Comparison of ENCODE assay signal across 19 mouse cellular contexts in genomic region chr11:11801067-11801466, GRCm38 (mm10). TPM values are rescaled to one million over a fixed set of nuclear protein-coding genes. Genes with fewer than 3 reads are reported as not detected.
DNase-seq lines count a peak whose midpoint lies in the region; ATAC-seq and TF ChIP-seq lines count a peak whose summit lies in the region.
"Had no signal": no experiment of that assay in that cellular context is flagged by ENCODE, and none has a peak within 500 bp of the region (broad histone marks: within the 10 kb centered on the region; RNA-seq: fewer than 3 reads in every experiment).

No protein-coding gene starts in this region.

- H3K4me3 ChIP-seq in liver, embryonic 11.5 days (ENCODE audit: low read depth, low read length): no peak overlapping the region
- H3K4me3 ChIP-seq in liver, embryonic 14.5 days (ENCODE audit: insufficient read depth in 1 of 2, low read depth in 2 of 2, low read length in 2 of 2): peak overlapping the region in 1 of 2 experiments; percentile 23; a peak in 2 of 4 replicates
- H3K4me3 ChIP-seq in kidney, embryonic 14.5 days (ENCODE audit: low read length): no peak overlapping the region
- H3K4me3 ChIP-seq: embryonic facial prominence, embryonic 15.5 days; forebrain, embryonic 12.5 days had no signal

- ATAC-seq in liver, embryonic 11.5 days (replicated peaks; ENCODE audit: low FRiP score): no peak; the same call in 1 of the 2 replicates
- ATAC-seq in liver, embryonic 14.5 days (ENCODE audit: insufficient read depth): no peak
- ATAC-seq in megakaryocyte progenitor cell, adult 5-6 weeks (replicated peaks; ENCODE audit: poor library complexity): peak; percentile 69
- no peak for ATAC-seq in kidney, embryonic 14.5 days (ENCODE audit: low FRiP score, low TSS enrichment)
- ATAC-seq: forebrain, embryonic 16.5 days; hindbrain, embryonic 16.5 days had no signal

- H3K4me1 ChIP-seq in liver, embryonic 11.5 days (replicated peaks; ENCODE audit: control insufficient read depth, insufficient read depth, low read length): peaks cover 14% of the 10 kb centered on the region
- peaks cover 3 to 4% of the 10 kb centered on the region in 2 experiments; a peak in 3 of 4 replicates for H3K4me1 ChIP-seq in liver, embryonic 14.5 days (replicated peaks; ENCODE audit: control insufficient read depth in 2 of 2, insufficient read depth in 2 of 2, low read length in 1 of 2)
- H3K4me1 ChIP-seq in kidney, embryonic 14.5 days (ENCODE audit: control insufficient read depth, insufficient read depth, low read length): no peaks in the 10 kb centered on the region
- H3K4me1 ChIP-seq: embryonic facial prominence, embryonic 15.5 days; forebrain, embryonic 12.5 days had no signal

- TF ChIP-seq EP300 in liver, embryonic 14.5 days (IDR thresholded peaks at IDR 0.05; ENCODE audit: low read depth): peak; percentile 30; the same call in 1 of the 2 replicates

- H3K27me3 ChIP-seq in liver, embryonic 11.5 days (replicated peaks; ENCODE audit: control insufficient read depth, insufficient read depth, low read length): no peaks in the 10 kb centered on the region
- H3K27me3 ChIP-seq in liver, embryonic 14.5 days (ENCODE audit: control insufficient read depth, insufficient read depth, low read length): no peaks in the 10 kb centered on the region
- no peaks in the 10 kb centered on the region for H3K27me3 ChIP-seq in kidney, embryonic 14.5 days (ENCODE audit: control insufficient read depth, insufficient read depth, low read length)
- H3K27me3 ChIP-seq: embryonic facial prominence, embryonic 15.5 days; forebrain, embryonic 12.5 days had no signal

- peaks cover 56% of the 10 kb centered on the region for H3K36me3 ChIP-seq in liver, embryonic 11.5 days (ENCODE audit: control insufficient read depth, insufficient read depth, low read length)
- H3K36me3 ChIP-seq in liver, embryonic 14.5 days (replicated peaks; ENCODE audit: control insufficient read depth, insufficient read depth, low read depth): peaks cover 93% of the 10 kb centered on the region
- peaks cover 69% of the 10 kb centered on the region for H3K36me3 ChIP-seq in kidney, embryonic 14.5 days (ENCODE audit: control insufficient read depth, insufficient read depth, low read length)

- no peak for DNase-seq in liver, embryonic 11.5 days (ENCODE audit: low spot score)
- no peak for DNase-seq in liver
- no peak for DNase-seq in liver, embryonic 14.5 days (ENCODE audit: low read depth in 3 of 3, low spot score in 3 of 3)
- no peak for DNase-seq in lung, postnatal 10 days
- DNase-seq: adrenal gland, adult 8-10 months; cerebellum, adult 11 months; cerebellum, adult 8-10 months; cerebellum, postnatal 14 days; embryo, embryonic 11 days; gastrocnemius, postnatal 10 days; heart, adult 18-20 months; heart, postnatal 36 days had no signal

- TF ChIP-seq CTCF in liver, embryonic 14.5 days (IDR thresholded peaks at IDR 0.05; ENCODE audit: low read depth): no peak

- no peaks in the 10 kb centered on the region for H3K9me3 ChIP-seq in liver, embryonic 11.5 days (ENCODE audit: control insufficient read depth, low read length)
- H3K9me3 ChIP-seq in liver, embryonic 14.5 days (ENCODE audit: control insufficient read depth, low read length): no peaks in the 10 kb centered on the region
- no peaks in the 10 kb centered on the region for H3K9me3 ChIP-seq in kidney, embryonic 14.5 days (ENCODE audit: control insufficient read depth, low read length)
- H3K9me3 ChIP-seq: embryonic facial prominence, embryonic 15.5 days; forebrain, embryonic 12.5 days had no signal

- H3K27ac ChIP-seq in liver, embryonic 11.5 days (ENCODE audit: low read depth, low read length): no peak overlapping the region
- H3K27ac ChIP-seq in liver, embryonic 14.5 days: no peak overlapping the region
- H3K27ac ChIP-seq in kidney, embryonic 14.5 days (ENCODE audit: low read depth, low read length): no peak overlapping the region
- H3K27ac ChIP-seq: embryonic facial prominence, embryonic 15.5 days; forebrain, embryonic 12.5 days had no signal

- 79% methylated on average over 9 of the region's 9 CpGs for WGBS in liver, embryonic 11.5 days
- WGBS in liver, embryonic 14.5 days (ENCODE audit: insufficient replicate concordance): 52% methylated on average over 9 of the region's 9 CpGs
- WGBS in kidney, embryonic 14.5 days: 95% methylated on average over 9 of the region's 9 CpGs

- peak overlapping the region; percentile 34 for H3K4me2 ChIP-seq in liver, embryonic 11.5 days
- peak overlapping the region; percentile 45 for H3K4me2 ChIP-seq in liver, embryonic 14.5 days (ENCODE audit: low read depth)
- no peak overlapping the region for H3K4me2 ChIP-seq in kidney, embryonic 14.5 days (replicated peaks; ENCODE audit: low read depth, low read length)
- H3K4me2 ChIP-seq: embryonic facial prominence, embryonic 15.5 days; forebrain, embryonic 12.5 days; heart, embryonic 11.5 days had no signal

- H3K9ac ChIP-seq in liver, embryonic 11.5 days (ENCODE audit: low read depth, low read length): no peak overlapping the region
- 0 out of 2 replicates have a peak overlapping the region, but pooled peaks have one; percentile 18 for H3K9ac ChIP-seq in liver, embryonic 14.5 days (replicated peaks)
- H3K9ac ChIP-seq in kidney, embryonic 14.5 days (ENCODE audit: low read depth, low read length): no peak overlapping the region
- H3K9ac ChIP-seq: embryonic facial prominence, embryonic 15.5 days; forebrain, embryonic 12.5 days had no signal

RNA-seq across cellular contexts. Expression of gene Fignl1, which starts 7.7 kb away (rescaled TPM):
- polyA plus RNA-seq in liver, embryonic 11.5 days (2014; fragmentation: Nextera tagmentation; extraction: Ambion mirVana): 122 and 151 TPM in 2 replicates
- polyA plus RNA-seq in liver, embryonic 14.5 days (2012; rRNA removed): 23.2 and 32.2 TPM in 2 replicates
- 102 and 110 TPM in 2 replicates for polyA plus RNA-seq in liver, embryonic 14.5 days (2014; fragmentation: Nextera tagmentation; extraction: Ambion mirVana)
- total RNA-seq in megakaryocyte progenitor cell, adult 5-6 weeks (2015): 60.0 and 75.1 TPM in 2 replicates
- total RNA-seq in megakaryocyte progenitor cell, adult 5-6 weeks (2017): 82.4 and 96.9 TPM in 2 replicates
- polyA plus RNA-seq in kidney, embryonic 14.5 days (2014; fragmentation: Nextera tagmentation; extraction: Ambion mirVana): 59.2 and 85.4 TPM in 2 replicates
